Mouse (Mus musculus) heart, embryonic 14.5 days (tissue): ENCODE results near the gene Tctn3. TPM values are rescaled to one million over a fixed set of nuclear protein-coding genes. Genes with fewer than 3 reads are reported as not detected.
"Not testable (repeated sequence)": the region's sequence is repeated elsewhere in the genome, so short reads cannot be mapped to it uniquely, and the experiment has no call there.

Experiments used
- ATAC-seq: fragments of 200-750 bp; cut with Nextera tagmentation; 2 replicates; pipeline ENCODE4 v1.8.0; 2017; ENCODE audit warnings: low read depth, moderate TSS enrichment; ENCODE audit not compliant: insufficient number of reproducible peaks, insufficient read depth, low FRiP score
- H3K27ac ChIP-seq, 2 experiments: fragments of 200-500 bp in 1 of 2; fragments of 300-500 bp in 1 of 2; sonication (generic) in 1 of 2; replicated peaks in 1 of 2; 2 replicates each; pipeline ENCODE4 v1.5.1; 2012 to 2014; ENCODE audit warnings: low read depth in 2 of 2, low read length in 2 of 2, control low read depth in 1 of 2, mild to moderate bottlenecking in 1 of 2, mixed read lengths in 1 of 2; ENCODE audit not compliant: control insufficient read depth in 1 of 2, insufficient read depth in 1 of 2
- H3K27me3 ChIP-seq: fragments of 300-500 bp; sonication (generic); 2 replicates; pipeline ENCODE4 v1.6.1; 2014; ENCODE audit warnings: mild to moderate bottlenecking, low read length, control low read depth; ENCODE audit not compliant: control insufficient read depth, insufficient read depth
- H3K36me3 ChIP-seq: fragments of 300-500 bp; sonication (generic); 2 replicates; pipeline ENCODE4 v1.6.1; 2014; ENCODE audit warnings: mild to moderate bottlenecking, control low read depth, low read length, mixed read lengths; ENCODE audit not compliant: control insufficient read depth, insufficient read depth
- H3K4me1 ChIP-seq, 2 experiments: fragments of 200-500 bp in 1 of 2; fragments of 300-500 bp in 1 of 2; sonication (generic) in 1 of 2; 2 replicates each; pipeline ENCODE4 v1.6.1; 2012 to 2014; ENCODE audit warnings: low read length in 2 of 2, control low read depth in 1 of 2, mixed read lengths in 1 of 2; ENCODE audit not compliant: control insufficient read depth in 2 of 2, insufficient read depth in 2 of 2
- H3K4me2 ChIP-seq: fragments of 300-500 bp; sonication (generic); 2 replicates; pipeline ENCODE4 v1.6.1; 2014; ENCODE audit warnings: mild to moderate bottlenecking, low read length
- H3K4me3 ChIP-seq, 2 experiments: fragments of 200-500 bp in 1 of 2; fragments of 300-500 bp in 1 of 2; sonication (generic) in 1 of 2; 2 replicates each; pipeline ENCODE4 v1.5.1; 2012 to 2014; ENCODE audit warnings: low read length in 2 of 2, mild to moderate bottlenecking in 2 of 2, control low read depth in 1 of 2, low read depth in 1 of 2, moderate library complexity in 1 of 2; ENCODE audit not compliant: control insufficient read depth in 1 of 2, insufficient read depth in 1 of 2
- H3K9ac ChIP-seq: fragments of 300-500 bp; sonication (generic); 2 replicates; pipeline ENCODE4 v1.6.1; 2014; ENCODE audit warnings: mild to moderate bottlenecking, low read length
- H3K9me3 ChIP-seq: fragments of 300-500 bp; sonication (generic); 2 replicates; pipeline ENCODE4 v1.6.1; 2016; ENCODE audit warnings: low read length, control low read depth; ENCODE audit not compliant: control insufficient read depth
- WGBS: fragments of 180-500 bp; shearing (Covaris S2); extraction: QIAGEN DNeasy Blood & Tissue Kit; methylation state at CpG from one replicate; pipeline ENCODE4 v1.1.7; 2014; 5-methylcytosine and 5-hydroxymethylcytosine counted together
- polyA plus RNA-seq: library from polyadenylated mRNA; unstranded; fragments of >200 nt; fragmentation: Nextera tagmentation; extraction: Ambion mirVana; gene quantifications from 2 replicates; pipeline ENCODE4 v1.2.1, GENCODE M21; 2014

The Tctn3 gene
- polyA plus RNA-seq, 1 experiment from 2014 or later, result 10.3 TPM

DNA sequence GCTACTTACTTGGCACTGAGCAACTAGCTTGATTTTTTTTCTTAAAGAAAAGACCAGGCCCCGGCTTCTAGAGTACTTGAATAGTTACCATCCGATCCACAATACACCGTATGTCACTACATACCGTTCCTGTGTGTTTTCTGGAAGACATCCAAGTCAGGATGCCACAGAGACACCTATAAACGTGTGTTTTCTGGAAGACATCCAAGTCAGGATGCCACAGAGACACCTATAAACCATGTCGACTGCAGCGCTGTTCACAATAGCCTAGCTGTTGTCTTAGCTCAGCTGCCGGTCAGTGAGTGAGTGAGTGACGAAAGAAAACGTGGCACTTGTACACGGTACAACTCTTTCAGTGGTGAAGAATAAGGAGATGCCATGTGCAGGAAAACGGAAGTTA is 13.9 kb upstream of the Tctn3 start:
- Histone ChIP-seq H3K9me3 (no peaks in the 10 kb centered on the region), H3K4me1 (no peaks in the 10 kb centered on the region), H3K27me3 (no peaks in the 10 kb centered on the region), H3K4me2 (no peak overlapping the region), H3K36me3 (no peaks in the 10 kb centered on the region), H3K9ac (no peak overlapping the region), H3K27ac (no peak overlapping the region), H3K4me3 (no peak overlapping the region)
- WGBS, result 39% methylated on average over 12 of the region's 12 CpGs
- no peak for ATAC-seq

DNA sequence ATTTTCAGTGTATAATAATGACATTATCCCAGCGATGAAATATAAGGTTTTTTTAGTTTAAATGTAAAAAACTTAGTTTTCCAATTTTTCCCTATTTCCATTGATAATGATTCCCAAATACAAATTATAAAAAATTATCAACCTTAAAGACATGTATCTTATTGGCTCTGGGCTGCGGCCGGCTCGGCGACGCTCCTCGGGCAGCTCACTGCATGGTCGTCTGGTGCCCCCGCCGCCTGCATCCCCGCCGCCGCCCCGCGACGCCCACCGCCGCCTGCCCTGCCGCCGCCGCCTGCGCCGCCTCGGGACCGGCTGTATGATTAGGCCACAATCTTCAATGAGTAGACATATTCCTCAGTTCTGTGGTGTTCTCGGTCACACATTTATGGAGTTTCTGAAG is 9.6 kb upstream of the Tctn3 start:
- H3K9ac ChIP-seq, H3K36me3 ChIP-seq, ATAC-seq, H3K27ac ChIP-seq, H3K9me3 ChIP-seq, H3K4me1 ChIP-seq, H3K27me3 ChIP-seq, H3K4me2 ChIP-seq, H3K4me3 ChIP-seq: not testable (repeated sequence)
- WGBS, result 48% methylated on average over 10 of the region's 26 CpGs

DNA sequence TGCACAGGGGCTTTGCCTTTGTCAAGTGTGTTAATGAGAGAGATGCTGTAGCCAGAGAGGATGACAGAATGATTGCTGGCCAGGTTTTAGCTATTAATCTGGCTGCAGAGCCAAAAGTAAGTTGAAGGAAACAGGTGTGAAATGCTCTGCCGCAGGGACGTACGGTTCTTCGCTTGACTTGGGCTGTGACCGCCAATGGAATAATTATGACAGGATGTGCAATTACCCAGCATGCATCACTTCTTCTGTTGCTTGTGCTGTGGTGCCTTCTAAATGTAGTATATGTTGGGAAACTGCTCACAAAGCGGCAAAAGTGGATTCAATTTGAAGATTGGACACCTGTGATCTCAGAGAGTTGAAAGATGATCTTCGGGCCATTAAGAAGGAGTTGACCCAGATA is 4.0 kb upstream of the Tctn3 start:
- no peaks in the 10 kb centered on the region for H3K9me3 ChIP-seq
- no peaks in the 10 kb centered on the region for H3K36me3 ChIP-seq
- H3K9ac ChIP-seq, result no peak overlapping the region
- H3K27ac ChIP-seq, result no peak overlapping the region
- WGBS, result 88% methylated on average over 7 of the region's 7 CpGs
- no peak overlapping the region for H3K4me2 ChIP-seq
- H3K27me3 ChIP-seq, result no peaks in the 10 kb centered on the region
- H3K4me3 ChIP-seq, result no peak overlapping the region
- peaks cover 4 to 6% of the 10 kb centered on the region in 2 experiments; a peak in 3 of 4 replicates for H3K4me1 ChIP-seq
- no peak for ATAC-seq

GRCm38 (mm10) chr19:40614811-40615210 is 2.8 kb upstream of the Tctn3 start:
- WGBS, result 62% methylated on average over 7 of the region's 7 CpGs
- Histone ChIP-seq H3K9me3 (no peaks in the 10 kb centered on the region), H3K4me3 (no peak overlapping the region), H3K4me2 (no peak overlapping the region), H3K27ac (no peak overlapping the region), H3K27me3 (no peaks in the 10 kb centered on the region), H3K9ac (no peak overlapping the region), H3K4me1 (peaks cover 4 to 7% of the 10 kb centered on the region in 2 experiments; a peak in 3 of 4 replicates), H3K36me3 (0 out of 2 replicates have a peak, but pooled peaks cover 3% of the 10 kb centered on the region)
- no peak for ATAC-seq

DNA sequence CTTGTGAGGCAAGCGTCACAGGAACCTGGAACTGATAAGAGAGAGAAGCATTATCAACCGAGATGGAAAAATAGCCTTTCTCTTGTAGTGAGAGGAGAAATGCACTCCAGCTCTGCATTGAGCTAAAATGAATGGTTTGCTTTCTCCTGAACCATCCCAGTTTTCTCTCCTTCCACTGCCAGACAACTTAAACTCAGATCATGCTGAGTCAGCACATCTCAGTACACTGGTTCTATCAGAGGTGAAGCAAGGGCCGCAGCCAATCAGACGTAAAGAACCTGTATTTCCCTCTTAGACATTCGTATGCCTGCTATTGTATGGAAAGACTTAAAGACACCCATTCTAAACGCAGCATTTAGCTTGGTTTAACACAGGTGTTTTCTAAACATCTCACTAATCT is 4.4 kb downstream of the Tctn3 start:
- H3K4me1 ChIP-seq, result peaks cover 4 to 7% of the 10 kb centered on the region in 2 experiments; a peak in 3 of 4 replicates
- H3K27ac ChIP-seq, result no peak overlapping the region
- no peak overlapping the region for H3K9ac ChIP-seq
- H3K4me2 ChIP-seq, result no peak overlapping the region
- no peaks in the 10 kb centered on the region for H3K9me3 ChIP-seq
- H3K27me3 ChIP-seq, result no peaks in the 10 kb centered on the region
- no peak for ATAC-seq
- H3K36me3 ChIP-seq, result peaks cover 66% of the 10 kb centered on the region
- WGBS, result 67% methylated on average over 6 of the region's 6 CpGs
- no peak overlapping the region for H3K4me3 ChIP-seq

GRCm38 (mm10) chr19:40605189-40605588 is 6.8 kb downstream of the Tctn3 start:
- no peak for ATAC-seq
- WGBS, result 86% methylated on average over 9 of the region's 9 CpGs
- H3K4me1 ChIP-seq, result no peaks in the 10 kb centered on the region
- no peaks in the 10 kb centered on the region for H3K9me3 ChIP-seq
- peaks cover 72% of the 10 kb centered on the region for H3K36me3 ChIP-seq
- no peak overlapping the region for H3K27ac ChIP-seq
- H3K27me3 ChIP-seq, result no peaks in the 10 kb centered on the region
- no peak overlapping the region for H3K4me3 ChIP-seq
- H3K4me2 ChIP-seq, result no peak overlapping the region
- H3K9ac ChIP-seq, result no peak overlapping the region

DNA sequence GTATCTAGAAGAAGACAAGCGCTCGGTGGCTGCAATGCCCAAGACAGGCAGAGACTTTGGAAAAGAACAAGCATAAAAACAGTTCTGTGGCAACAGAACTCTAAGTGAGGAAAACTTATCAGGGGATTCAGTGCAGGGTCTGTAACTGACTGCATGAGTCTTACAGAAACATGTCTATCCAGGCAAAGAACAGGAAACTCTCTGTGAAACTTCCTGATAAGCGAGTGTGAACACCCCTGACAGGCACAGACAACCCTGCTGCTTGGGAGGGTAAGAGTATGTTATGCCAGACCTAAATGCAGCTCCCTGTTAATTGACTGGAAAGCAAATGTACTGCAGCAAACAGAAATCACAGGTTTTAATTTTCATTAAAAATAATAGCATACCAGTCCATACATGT is 10.2 kb downstream of the Tctn3 start:
- no peak for ATAC-seq
- Histone ChIP-seq H3K4me2 (no peak overlapping the region), H3K36me3 (peaks cover 53% of the 10 kb centered on the region), H3K9ac (no peak overlapping the region), H3K4me3 (no peak overlapping the region), H3K27me3 (no peaks in the 10 kb centered on the region), H3K4me1 (no peaks in the 10 kb centered on the region), H3K27ac (0 out of 4 replicates have a peak overlapping the region, but pooled peaks of 1 of the 2 experiments have one; percentile 8), H3K9me3 (no peaks in the 10 kb centered on the region)
- WGBS, result 61% methylated on average over 3 of the region's 3 CpGs

DNA sequence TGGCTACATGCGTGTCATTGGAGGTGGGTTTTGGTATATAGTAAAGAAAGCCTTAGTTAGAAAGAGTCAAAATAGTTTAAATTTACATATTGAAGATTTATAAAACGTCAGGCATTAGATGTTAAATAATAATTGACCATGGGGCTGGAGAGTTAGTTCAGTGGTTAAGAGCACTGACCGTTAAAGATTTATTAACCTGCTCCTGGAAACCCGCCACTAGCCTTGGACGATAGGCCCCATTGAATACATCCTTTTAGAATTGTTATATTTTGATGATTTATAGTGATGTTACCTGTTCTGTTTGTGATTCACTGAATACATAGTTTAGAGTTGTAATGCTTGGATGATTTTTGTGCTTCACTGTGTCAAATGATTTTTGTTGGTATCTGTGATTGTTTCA is 11.2 kb downstream of the Tctn3 start:
- not testable (repeated sequence) for H3K9ac ChIP-seq, H3K27ac ChIP-seq, H3K27me3 ChIP-seq, H3K4me2 ChIP-seq, H3K9me3 ChIP-seq, H3K4me1 ChIP-seq, ATAC-seq, H3K4me3 ChIP-seq
- 91% methylated on average over 5 of the region's 5 CpGs for WGBS
- H3K36me3 ChIP-seq, result peaks cover 47% of the 10 kb centered on the region
